Mouse (Mus musculus): Measurements from ENCODE around the gene Vmn1r195.
"Not testable (repeated sequence)": the region's sequence is repeated elsewhere in the genome, so short reads cannot be mapped to it uniquely, and the experiment has no call there.

Vmn1r195 gene

DNA sequence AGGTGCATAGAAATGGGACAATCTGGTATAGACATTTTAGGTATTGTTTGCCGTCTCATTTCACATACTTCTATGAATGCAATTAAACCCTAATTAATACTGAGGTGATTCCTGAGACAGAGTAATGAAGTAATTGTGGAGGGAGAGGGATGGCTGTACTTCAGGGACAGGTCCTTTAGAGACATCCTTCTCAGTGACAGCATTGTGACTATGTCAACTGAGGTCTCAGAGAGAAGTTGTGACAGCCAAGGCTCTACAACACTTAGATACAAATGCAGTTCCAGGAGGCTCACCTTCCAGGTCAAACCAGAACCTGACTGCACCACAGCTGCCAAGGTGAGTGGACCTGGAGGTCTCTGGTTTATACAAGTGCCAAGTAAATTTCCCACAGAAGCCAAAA, at the start of gene Vmn1r195:
Vmn1r195 (plus strand) TSS at position 301 of the 400 bp plus-strand sequence.
- not testable (repeated sequence) for DNase-seq

DNA sequence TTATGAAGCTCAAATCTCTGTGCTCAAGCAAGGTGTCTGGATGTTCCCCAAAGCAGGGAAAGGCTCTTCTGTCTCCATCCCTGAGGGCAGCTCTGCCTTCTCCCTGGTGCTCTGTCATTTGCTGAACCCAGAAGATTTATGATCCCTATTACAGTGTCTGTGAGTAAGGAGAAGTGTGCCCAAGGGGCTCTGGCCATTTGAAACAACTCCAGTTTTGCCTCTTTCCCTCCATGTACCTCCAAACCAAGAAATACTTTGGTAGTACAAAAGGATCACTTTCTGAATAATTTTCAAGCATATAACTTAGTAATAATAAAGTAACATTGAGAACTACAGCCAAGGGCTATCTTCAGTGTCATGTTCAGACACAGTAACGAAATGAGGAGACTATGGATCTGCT, 47.3 kb upstream of the Vmn1r195 start, which contains the start of gene Vmn1r193:
Vmn1r193 (minus strand) TSS at position 101 of the 400 bp plus-strand sequence.
- DNase-seq = not testable (repeated sequence)

DNA sequence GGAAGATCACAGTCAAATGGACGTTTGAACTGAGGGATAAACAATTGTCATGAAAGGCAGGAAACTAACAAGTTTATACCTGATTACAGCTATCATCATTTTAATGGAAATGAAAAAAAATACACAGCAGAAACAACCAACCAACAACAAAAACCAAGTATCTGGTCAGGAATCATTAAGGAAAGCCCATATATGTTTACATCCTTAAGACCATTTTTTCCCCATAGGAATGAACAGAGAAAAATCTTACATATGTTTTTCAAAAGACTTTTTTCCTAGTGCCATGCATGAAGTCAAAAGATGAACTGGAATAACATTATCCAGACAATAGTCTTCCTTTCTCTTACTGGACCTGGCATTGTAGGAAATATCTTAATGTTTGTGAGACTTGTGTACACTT, 26.4 kb upstream of the Vmn1r195 start, which contains the start of gene Vmn1r194:
Vmn1r194 (plus strand) TSS at position 301 of the 400 bp plus-strand sequence.
- no peak for DNase-seq

DNA sequence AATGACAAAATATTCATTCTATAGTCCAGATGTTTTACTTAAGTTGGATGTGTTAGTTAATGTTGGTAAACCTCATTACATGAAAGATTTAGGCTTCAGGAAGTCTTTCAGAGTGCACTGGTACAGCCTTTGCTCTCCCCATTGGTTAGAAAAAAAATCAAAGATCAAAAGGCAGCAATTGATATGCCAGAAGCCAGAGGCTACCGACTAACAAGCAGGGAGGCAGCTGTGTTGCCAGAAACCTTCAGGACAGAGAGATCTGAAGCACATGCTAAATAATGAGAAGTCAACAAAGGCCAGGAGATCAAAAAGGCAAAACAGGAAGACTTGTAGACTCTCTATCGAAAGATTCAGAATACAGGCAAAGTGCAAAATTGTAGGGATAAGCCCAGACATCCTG, 1.4 kb downstream of the Vmn1r195 start:
- DNase-seq = no peak

DNA sequence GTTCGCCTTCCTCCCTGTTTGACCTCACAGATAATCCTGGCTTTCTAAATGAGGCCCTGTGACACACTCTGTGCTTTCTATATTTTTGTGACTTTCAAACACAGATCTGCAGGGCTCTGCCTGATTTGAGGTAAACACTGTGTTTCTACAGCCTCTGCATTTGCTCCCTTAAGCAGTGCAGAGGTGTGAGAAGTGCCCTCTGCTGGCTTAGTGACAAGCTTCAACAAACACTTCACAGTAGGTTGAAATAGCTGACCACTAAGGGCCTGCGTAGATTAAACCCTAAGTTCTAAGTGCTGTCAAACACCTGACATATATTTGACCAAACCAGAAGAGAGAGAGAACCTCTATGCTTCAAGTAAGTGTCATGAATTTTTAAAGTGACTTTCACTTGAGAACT, 14.3 kb downstream of the Vmn1r195 start:
- no peak for DNase-seq

DNA sequence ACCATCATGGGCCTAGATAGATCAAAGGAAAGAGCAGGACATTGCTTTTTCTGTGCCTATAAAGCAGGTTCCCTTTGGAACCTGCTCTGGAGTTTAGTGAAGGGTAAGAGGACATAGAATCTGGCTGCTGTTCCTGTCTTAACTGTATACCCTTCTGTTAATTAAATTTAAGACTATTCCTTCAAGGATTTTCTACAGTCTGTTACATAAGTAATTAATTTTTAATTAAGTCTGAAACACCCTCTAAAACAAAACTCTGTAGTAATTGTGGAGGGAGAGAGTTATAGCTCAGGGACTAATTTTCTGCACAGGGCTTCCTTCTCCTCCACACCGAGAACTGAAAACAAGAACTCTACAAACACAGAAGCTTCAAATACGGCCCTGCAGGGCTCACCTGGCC, 19.3 kb downstream of the Vmn1r195 start, which contains the start of gene Vmn1r196:
Vmn1r196 (plus strand) TSS at position 301 of the 400 bp plus-strand sequence.
- DNase-seq = no peak

DNA sequence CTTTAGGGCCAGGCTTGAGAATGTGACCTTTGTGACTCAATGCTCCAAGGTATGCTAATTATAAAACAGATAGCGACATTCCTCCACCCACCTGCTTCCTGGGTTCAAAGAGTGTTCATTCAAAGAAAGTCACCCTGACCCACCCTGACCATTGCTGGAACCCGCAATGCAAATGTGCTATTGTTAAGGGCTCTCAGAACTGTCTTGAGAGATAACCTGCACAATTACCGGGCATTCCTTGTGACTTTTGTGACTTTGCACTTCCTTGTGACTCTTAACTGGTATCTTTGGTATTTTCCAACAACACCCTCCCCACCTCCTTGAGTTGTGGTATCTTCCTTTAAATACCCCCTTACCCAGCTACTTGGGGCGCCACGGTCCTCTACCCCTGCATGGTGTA, 37.8 kb downstream of the Vmn1r195 start:
- not testable (repeated sequence) for DNase-seq

DNA sequence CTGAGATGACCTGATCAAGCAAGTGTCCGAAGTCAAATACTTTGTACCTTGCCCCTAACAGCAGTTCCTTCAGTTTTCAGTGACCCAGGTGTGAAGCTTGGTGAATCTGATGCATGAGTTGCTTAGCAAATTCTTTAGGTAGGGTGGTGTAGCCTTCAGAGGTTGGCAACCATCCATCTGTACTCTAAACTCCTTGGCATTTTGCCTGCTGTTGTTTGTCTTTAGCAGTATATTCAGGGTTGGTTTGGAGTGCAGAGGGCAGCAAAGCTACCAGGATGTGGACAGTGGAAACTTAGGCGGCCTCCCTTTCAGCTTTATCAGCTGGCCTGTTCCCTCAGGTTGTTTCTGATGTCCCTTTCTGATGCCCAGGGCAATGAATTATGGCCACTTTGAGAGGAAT, 45.0 kb downstream of the Vmn1r195 start:
- DNase-seq = no peak

DNA sequence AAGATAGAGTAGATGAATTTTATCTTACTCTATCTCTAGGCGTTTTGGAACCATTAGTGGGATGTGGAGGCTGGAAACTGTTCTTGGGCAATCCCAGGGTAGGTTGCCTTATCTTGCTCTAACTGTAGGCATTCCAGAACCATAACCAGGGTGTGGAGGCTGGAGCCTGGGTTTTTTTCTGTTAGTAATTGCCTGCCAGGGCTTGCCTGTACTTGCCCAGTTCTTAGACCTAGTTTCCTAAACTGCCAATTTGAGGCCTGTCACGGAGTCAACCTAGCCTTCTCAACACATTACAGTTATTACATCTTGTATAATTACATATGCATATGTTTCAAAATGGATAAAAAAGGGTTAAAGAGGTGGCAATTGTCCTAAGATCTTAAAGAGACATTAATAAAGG, 47.0 kb downstream of the Vmn1r195 start:
- DNase-seq = no peak

DNA sequence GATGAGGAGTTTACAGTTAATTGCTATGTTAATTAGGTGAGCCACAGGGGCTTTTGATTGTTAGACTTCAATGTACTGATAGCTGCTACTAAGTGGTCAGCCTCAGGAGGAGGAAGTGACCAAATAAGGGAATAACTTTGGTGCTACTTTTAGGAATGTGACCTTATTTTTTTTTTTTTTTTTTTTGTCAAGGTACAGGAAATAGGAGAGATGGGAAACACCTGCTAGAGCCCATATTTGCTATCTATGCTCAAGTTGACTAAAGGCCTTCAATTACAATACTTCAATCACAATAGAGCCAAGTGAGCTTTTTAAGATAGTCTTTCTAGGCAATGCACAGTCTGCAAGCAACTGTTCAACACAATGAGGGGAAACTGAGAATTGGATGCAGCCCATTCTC, 49.8 kb downstream of the Vmn1r195 start:
- no peak for DNase-seq

DNA sequence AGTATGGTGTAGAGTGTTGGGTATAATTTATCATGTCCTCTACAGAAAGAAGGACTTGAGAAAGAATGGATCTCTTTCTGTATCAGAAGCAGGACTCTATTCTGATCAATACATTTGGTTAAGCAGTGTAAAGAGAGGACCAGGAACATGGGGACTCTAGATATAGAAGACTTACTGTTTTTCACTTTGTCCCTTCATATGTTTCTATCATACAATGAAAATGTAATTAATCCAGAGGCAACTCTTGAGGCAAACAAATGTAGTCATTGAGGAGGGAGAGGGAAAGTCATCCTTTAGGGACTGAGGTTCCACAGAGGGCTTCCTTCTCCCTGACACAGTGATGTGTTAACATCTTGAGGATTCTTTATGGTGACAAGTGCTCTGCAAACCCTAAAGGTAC, 54.0 kb downstream of the Vmn1r195 start, which contains the start of gene Vmn1r197:
Vmn1r197 (plus strand) TSS at position 301 of the 400 bp plus-strand sequence.
- DNase-seq = no peak
